Mouse (Mus musculus) 3T3-L1 (cell line): ENCODE measurements around the gene Srp14.

Source experiments
- DNase-seq: peaks from one replicate; pipeline ENCODE4 v3.0.0-alpha.2; 2015; ENCODE audit warnings: low read depth, low spot score

The Srp14 gene

DNA sequence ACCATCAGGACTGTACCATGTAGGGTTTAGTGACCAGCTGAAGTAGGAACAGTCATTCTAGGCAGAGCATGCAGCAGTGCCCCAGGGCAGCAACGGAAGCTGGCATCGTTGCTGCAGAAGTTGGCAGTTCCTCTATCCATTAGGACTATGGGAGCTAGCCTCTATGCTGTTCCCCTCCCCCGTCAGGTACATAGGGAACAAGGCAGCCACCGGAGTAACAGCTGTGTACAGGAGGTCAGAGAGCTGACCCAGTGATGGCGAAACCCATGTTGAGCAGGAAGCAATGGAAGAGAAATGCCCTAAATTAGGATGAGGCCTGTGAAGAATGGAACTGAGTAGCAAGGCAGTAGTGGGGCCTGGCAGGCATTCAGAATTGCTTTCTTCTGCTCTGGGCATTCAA, 37.3 kb downstream of the Srp14 start:
- DNase-seq = no peak

DNA sequence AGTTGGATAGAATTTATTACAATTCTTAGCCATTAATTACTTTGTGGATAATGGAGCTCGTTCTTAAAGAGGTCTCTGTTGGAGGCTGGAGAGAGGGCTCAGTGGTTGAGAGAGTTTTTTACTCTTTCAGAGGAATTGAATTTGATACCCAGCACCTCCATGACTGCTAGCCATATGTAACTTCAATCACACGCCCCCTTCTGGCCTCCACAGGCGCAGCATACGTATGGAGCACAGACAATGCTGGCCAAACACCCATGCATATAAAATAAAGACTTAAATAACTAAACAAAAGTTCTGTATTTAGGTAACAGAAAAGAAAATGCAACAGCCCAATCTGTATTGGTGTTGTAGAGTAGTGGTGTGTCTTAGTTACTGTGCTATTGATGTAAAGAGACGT, 47.9 kb downstream of the Srp14 start:
- DNase-seq = peak; percentile 72

DNA sequence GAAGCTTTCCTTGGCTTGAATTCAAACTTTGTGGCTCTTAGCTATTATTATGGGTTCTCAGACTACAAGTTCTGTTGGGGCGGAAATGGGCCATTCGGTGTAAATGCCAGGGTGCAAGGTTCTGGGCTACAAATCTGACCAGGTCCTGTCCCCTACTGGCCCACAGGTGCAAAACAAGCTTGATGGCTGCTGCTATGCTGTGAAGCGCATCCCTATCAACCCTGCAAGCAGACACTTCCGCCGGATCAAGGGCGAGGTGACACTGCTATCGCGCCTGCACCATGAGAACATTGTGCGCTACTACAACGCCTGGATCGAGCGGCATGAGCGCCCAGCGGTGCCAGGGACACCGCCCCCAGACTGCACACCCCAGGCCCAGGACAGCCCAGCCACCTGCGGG, 48.9 kb downstream of the Srp14 start:
- DNase-seq = no peak

GRCm38 (mm10) chr2:118429297-118429696, 50.2 kb downstream of the Srp14 start:
- DNase-seq = no peak

DNA sequence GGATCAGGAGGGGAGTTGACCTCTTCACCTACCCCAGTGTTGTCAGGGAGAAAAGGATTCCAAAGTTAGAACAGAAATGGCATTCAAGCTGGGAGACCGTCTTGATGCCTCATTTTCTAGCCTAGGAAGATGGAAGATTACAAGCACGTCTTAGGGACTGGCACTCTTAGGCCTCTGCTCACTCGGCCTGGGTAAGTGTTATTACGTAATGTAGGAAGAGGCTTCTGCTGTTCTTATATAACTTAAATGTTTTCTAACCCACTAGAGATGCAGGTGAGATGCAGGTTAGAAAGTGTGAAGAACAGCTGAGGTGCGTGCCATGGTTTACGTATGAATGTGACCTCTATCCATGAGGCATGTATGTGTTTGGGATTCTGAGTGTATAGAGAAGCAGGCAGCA, 51.2 kb downstream of the Srp14 start:
- DNase-seq = no peak
